Mouse (Mus musculus) kidney, embryonic 16.5 days (tissue): ENCODE measurements around the gene Igf2bp3. TPM values are rescaled to one million over a fixed set of nuclear protein-coding genes. Genes with fewer than 3 reads are reported as not detected.
"Not testable (repeated sequence)": the region's sequence is repeated elsewhere in the genome, so short reads cannot be mapped to it uniquely, and the experiment has no call there.

ENCODE experiments used
- ATAC-seq: fragments of 200-750 bp; cut with Nextera tagmentation; 2 replicates; pipeline ENCODE4 v1.8.0; 2017; ENCODE audit warnings: moderate TSS enrichment; ENCODE audit not compliant: low FRiP score, low TSS enrichment
- H3K27ac ChIP-seq: fragments of 300-500 bp; sonication (generic); 2 replicates; pipeline ENCODE4 v1.5.1; 2014; ENCODE audit warnings: low read length
- H3K27me3 ChIP-seq: fragments of 300-500 bp; sonication (generic); 2 replicates; pipeline ENCODE4 v1.6.1; 2014; ENCODE audit warnings: low read length, control low read depth, mixed read lengths; ENCODE audit not compliant: insufficient read depth
- H3K36me3 ChIP-seq: fragments of 300-500 bp; sonication (generic); 2 replicates; pipeline ENCODE4 v1.6.1; 2014; ENCODE audit warnings: low read length, control low read depth, mixed read lengths; ENCODE audit not compliant: insufficient read depth
- H3K4me1 ChIP-seq: fragments of 300-500 bp; sonication (generic); 2 replicates; pipeline ENCODE4 v1.6.1; 2014; ENCODE audit warnings: low read length, control low read depth, mixed read lengths; ENCODE audit not compliant: insufficient read depth
- H3K4me2 ChIP-seq: fragments of 300-500 bp; sonication (generic); replicated peaks from 2 replicates; pipeline ENCODE4 v1.6.1; 2014; ENCODE audit warnings: low read depth, low read length
- H3K4me3 ChIP-seq: fragments of 300-500 bp; sonication (generic); 2 replicates; pipeline ENCODE4 v1.5.1; 2014; ENCODE audit warnings: mild to moderate bottlenecking, low read length
- H3K9ac ChIP-seq: fragments of 300-500 bp; sonication (generic); replicated peaks from 2 replicates; pipeline ENCODE4 v1.6.1; 2014; ENCODE audit warnings: low read length
- H3K9me3 ChIP-seq: fragments of 300-500 bp; sonication (generic); 2 replicates; pipeline ENCODE4 v1.6.1; 2016; ENCODE audit warnings: low read length, control low read depth
- WGBS: fragments of 180-500 bp; shearing (Covaris S2); extraction: QIAGEN DNeasy Blood & Tissue Kit; methylation state at CpG from one replicate; pipeline ENCODE4 v1.1.7; 2014; 5-methylcytosine and 5-hydroxymethylcytosine counted together
- polyA plus RNA-seq: library from polyadenylated mRNA; unstranded; fragments of >200 nt; fragmentation: Nextera tagmentation; extraction: Ambion mirVana; gene quantifications from 2 replicates; pipeline ENCODE4 v1.2.1, GENCODE M21; 2015

Igf2bp3 gene
- polyA plus RNA-seq = 40.8 and 44.4 TPM in 2 replicates

- peak within 1 kb of the TSS; percentile 93 for H3K4me2 ChIP-seq
- H3K27ac ChIP-seq = peak within 1 kb of the TSS; percentile 98
- peaks cover 32% of the 10 kb centered on the region for H3K4me1 ChIP-seq
- peaks cover 5% of the 10 kb centered on the region; the same call in 1 of the 2 replicates for H3K27me3 ChIP-seq
- whole genome bisulfite sequencing = under 1% methylated on average over 66 of the region's 68 CpGs
- H3K9ac ChIP-seq = peak within 1 kb of the TSS; percentile 96
- ATAC-seq = peak; percentile 83
- no peaks in the 10 kb centered on the region for H3K36me3 ChIP-seq
- H3K4me3 ChIP-seq = peak within 1 kb of the TSS; percentile 87
- H3K9me3 ChIP-seq = no peaks in the 10 kb centered on the region
These were observed at the start of gene Igf2bp3 for GRCm38 (mm10) chr6:49214928-49215747. TSS of gene Igf2bp3 (minus strand) at chr6:49214957.

GRCm38 (mm10) chr6:49264446-49264845 is 49.7 kb upstream of the Igf2bp3 start:
- Histone ChIP-seq H3K4me1 (peaks cover 21% of the 10 kb centered on the region), H3K27ac (peak overlapping the region; percentile 98; the same call in 1 of the 2 replicates), H3K4me2 (peak overlapping the region; percentile 71; the same call in 1 of the 2 replicates), H3K9ac (peak overlapping the region; percentile 90; the same call in 1 of the 2 replicates)
- 93% methylated on average over 7 of the region's 7 CpGs for WGBS
- H3K36me3 ChIP-seq, H3K4me3 ChIP-seq, H3K9me3 ChIP-seq, ATAC-seq, H3K27me3 ChIP-seq: not testable (repeated sequence)

GRCm38 (mm10) chr6:49263847-49264243 is 49.1 kb upstream of the Igf2bp3 start, which contains the start of gene Tra2a:
TSS of gene Tra2a (minus strand) at chr6:49264033.
- H3K9me3 ChIP-seq = no peaks in the 10 kb centered on the region
- no peaks in the 10 kb centered on the region for H3K36me3 ChIP-seq
- no peaks in the 10 kb centered on the region for H3K27me3 ChIP-seq
- peak within 1 kb of the TSS; percentile 90 for H3K9ac ChIP-seq
- WGBS = 0% methylated on average over 39 of the region's 39 CpGs
- ATAC-seq = peak; percentile 92
- peak within 1 kb of the TSS; percentile 71 for H3K4me2 ChIP-seq
- H3K27ac ChIP-seq = peak within 1 kb of the TSS; percentile 98
- H3K4me1 ChIP-seq = peaks cover 23% of the 10 kb centered on the region
- H3K4me3 ChIP-seq = peak within 1 kb of the TSS; percentile 74

GRCm38 (mm10) chr6:49263081-49263846 is 48.5 kb upstream of the Igf2bp3 start:
- peak; percentile 74 for ATAC-seq
- Histone ChIP-seq H3K27ac (peak overlapping the region; percentile 98), H3K36me3 (no peaks in the 10 kb centered on the region), H3K27me3 (no peaks in the 10 kb centered on the region), H3K4me2 (peak overlapping the region; percentile 71), H3K4me1 (peaks cover 25% of the 10 kb centered on the region), H3K4me3 (peak overlapping the region; percentile 74), H3K9me3 (no peaks in the 10 kb centered on the region), H3K9ac (peak overlapping the region; percentile 90)
- WGBS = under 1% methylated on average over 70 of the region's 71 CpGs

GRCm38 (mm10) chr6:49262421-49262820 is 47.7 kb upstream of the Igf2bp3 start:
- peak overlapping the region; percentile 74 for H3K4me3 ChIP-seq
- no peak for ATAC-seq
- H3K9me3 ChIP-seq = no peaks in the 10 kb centered on the region
- H3K9ac ChIP-seq = peak overlapping the region; percentile 90
- under 1% methylated on average over 9 of the region's 9 CpGs for WGBS
- H3K4me1 ChIP-seq = peaks cover 30% of the 10 kb centered on the region
- no peak overlapping the region for H3K27ac ChIP-seq
- peak overlapping the region; percentile 71 for H3K4me2 ChIP-seq
- no peaks in the 10 kb centered on the region for H3K36me3 ChIP-seq
- H3K27me3 ChIP-seq = no peaks in the 10 kb centered on the region

- no peak for ATAC-seq
- no peak overlapping the region for H3K4me2 ChIP-seq
- H3K27ac ChIP-seq = no peak overlapping the region
- 12% methylated on average over 5 of the region's 5 CpGs for WGBS
- no peak overlapping the region for H3K4me3 ChIP-seq
- H3K36me3 ChIP-seq = no peaks in the 10 kb centered on the region
- H3K9ac ChIP-seq = no peak overlapping the region
- H3K9me3 ChIP-seq = no peaks in the 10 kb centered on the region
- peaks cover 30% of the 10 kb centered on the region for H3K4me1 ChIP-seq
- no peaks in the 10 kb centered on the region for H3K27me3 ChIP-seq
These were observed 45.0 kb upstream of the Igf2bp3 start for GRCm38 (mm10) chr6:49259711-49260110.

GRCm38 (mm10) chr6:49257880-49258279 is 43.1 kb upstream of the Igf2bp3 start:
- WGBS = 95% methylated on average over 2 of the region's 2 CpGs
- ATAC-seq = no peak
- H3K36me3 ChIP-seq = no peaks in the 10 kb centered on the region
- no peaks in the 10 kb centered on the region for H3K27me3 ChIP-seq
- no peak overlapping the region for H3K9ac ChIP-seq
- no peak overlapping the region for H3K4me3 ChIP-seq
- H3K4me2 ChIP-seq = no peak overlapping the region
- no peaks in the 10 kb centered on the region for H3K9me3 ChIP-seq
- H3K4me1 ChIP-seq = peaks cover 30% of the 10 kb centered on the region
- H3K27ac ChIP-seq = no peak overlapping the region

GRCm38 (mm10) chr6:49252207-49252606 is 37.5 kb upstream of the Igf2bp3 start:
- no peak overlapping the region for H3K4me2 ChIP-seq
- no peaks in the 10 kb centered on the region for H3K27me3 ChIP-seq
- no peak overlapping the region for H3K9ac ChIP-seq
- no peaks in the 10 kb centered on the region for H3K4me1 ChIP-seq
- no peak for ATAC-seq
- H3K9me3 ChIP-seq = no peaks in the 10 kb centered on the region
- H3K27ac ChIP-seq = no peak overlapping the region
- 92% methylated on average over 8 of the region's 8 CpGs for WGBS
- peaks cover 35% of the 10 kb centered on the region for H3K36me3 ChIP-seq
- no peak overlapping the region for H3K4me3 ChIP-seq

- Histone ChIP-seq H3K27ac (no peak overlapping the region), H3K4me3 (no peak overlapping the region), H3K36me3 (peaks cover 40% of the 10 kb centered on the region), H3K4me2 (no peak overlapping the region), H3K27me3 (no peaks in the 10 kb centered on the region), H3K4me1 (no peaks in the 10 kb centered on the region), H3K9me3 (no peaks in the 10 kb centered on the region), H3K9ac (no peak overlapping the region)
- 94% methylated on average over 2 of the region's 2 CpGs for WGBS
- no peak for ATAC-seq
These were observed 36.4 kb upstream of the Igf2bp3 start for GRCm38 (mm10) chr6:49251199-49251598.
